Mouse (Mus musculus): ENCODE data around the gene Loxl3.

- TF ChIP-seq CTCF (IDR thresholded peaks at IDR 0.05; ENCODE audit: borderline replicate concordance, control insufficient read depth, extremely low read depth, insufficient read depth, low read length, poor library complexity), result no peak
- no peak for TF ChIP-seq POLR2A (IDR thresholded peaks at IDR 0.05; ENCODE audit: control insufficient read depth, extremely low read depth, insufficient read depth, low read length, poor library complexity)
Measured at GRCm38 (mm10) chr6:83087926-83088260, 53.9 kb downstream of the Loxl3 start.
